Mouse (Mus musculus): ENCODE results near the gene Esd.

DNA sequence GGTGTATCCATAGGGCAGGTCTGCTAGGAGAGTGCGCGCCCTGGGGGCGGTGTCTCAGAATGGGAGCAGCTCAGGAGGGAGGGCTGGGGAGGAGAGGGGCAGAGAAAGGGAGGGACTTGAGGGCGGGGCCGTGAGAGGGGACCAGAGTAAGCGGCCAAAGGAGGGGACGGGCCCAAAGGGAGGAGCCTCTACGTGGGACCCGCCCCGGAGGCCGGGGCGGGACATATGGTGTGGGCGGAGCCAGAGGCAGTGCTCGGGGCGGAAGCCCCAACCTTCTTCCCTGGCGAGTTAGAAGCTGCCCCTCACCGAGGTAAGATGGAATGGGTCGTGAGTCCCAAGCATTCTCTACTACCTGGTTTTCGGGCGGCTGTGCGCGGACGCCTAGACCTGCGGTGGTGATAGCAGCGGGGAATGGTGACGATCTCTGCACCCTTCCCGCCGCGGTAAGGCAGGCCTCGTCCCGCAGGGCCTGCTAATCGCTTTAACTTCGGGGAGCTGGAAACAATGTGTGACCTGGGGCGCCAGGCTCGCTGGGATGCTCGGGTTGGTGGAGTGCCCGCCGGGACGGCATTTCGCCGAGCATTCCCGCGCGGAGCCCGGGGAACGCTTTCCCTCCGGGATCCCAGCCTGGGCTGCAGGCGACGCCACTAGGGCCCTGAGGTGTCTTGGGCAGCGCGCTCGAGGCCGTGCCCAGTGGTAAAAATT is at the start of gene Esd:
- TF ChIP-seq POLR2AphosphoS2 (IDR thresholded peaks at IDR 0.05; ENCODE audit: insufficient read length, low read depth), result peak; percentile 50
- peak; percentile 62 for TF ChIP-seq POLR2A (IDR thresholded peaks at IDR 0.05; ENCODE audit: insufficient read length, low read depth)
- no peak for TF ChIP-seq USF1 (IDR thresholded peaks at IDR 0.05; ENCODE audit: low read depth)
- TF ChIP-seq TCF3 (IDR thresholded peaks at IDR 0.05; ENCODE audit: insufficient read length, low read depth), result no peak
- TF ChIP-seq MAX (IDR thresholded peaks at IDR 0.05; ENCODE audit: low read depth), result no peak
- no peak for TF ChIP-seq E2F4 (IDR thresholded peaks at IDR 0.05; ENCODE audit: insufficient read depth)
- TF ChIP-seq MYOG (IDR thresholded peaks at IDR 0.05; ENCODE audit: control insufficient read depth in 1 of 3, insufficient read depth in 1 of 3, insufficient read length in 2 of 3, low read depth in 2 of 3), result no peak
- TF ChIP-seq TCF12 (IDR thresholded peaks at IDR 0.05; ENCODE audit: insufficient read depth, poor library complexity, severe bottlenecking), result no peak
- no peak for TF ChIP-seq CEBPB (IDR thresholded peaks at IDR 0.05; ENCODE audit: insufficient read depth, poor library complexity, severe bottlenecking)
- no peak for TF ChIP-seq MYOD1 (IDR thresholded peaks at IDR 0.05; ENCODE audit: control insufficient read depth in 1 of 3, insufficient read length in 2 of 3, low read depth in 2 of 3)
- no peak for TF ChIP-seq REST (IDR thresholded peaks at IDR 0.05; ENCODE audit: insufficient read depth, insufficient read length)

Measured in myocyte (in vitro differentiated cells).